Mouse (Mus musculus): ENCODE results near the gene Ccdc27. TPM values are rescaled to one million over a fixed set of nuclear protein-coding genes. Genes with fewer than 3 reads are reported as not detected.

The Ccdc27 gene
- total RNA-seq, 1 experiment: not detected

DNA sequence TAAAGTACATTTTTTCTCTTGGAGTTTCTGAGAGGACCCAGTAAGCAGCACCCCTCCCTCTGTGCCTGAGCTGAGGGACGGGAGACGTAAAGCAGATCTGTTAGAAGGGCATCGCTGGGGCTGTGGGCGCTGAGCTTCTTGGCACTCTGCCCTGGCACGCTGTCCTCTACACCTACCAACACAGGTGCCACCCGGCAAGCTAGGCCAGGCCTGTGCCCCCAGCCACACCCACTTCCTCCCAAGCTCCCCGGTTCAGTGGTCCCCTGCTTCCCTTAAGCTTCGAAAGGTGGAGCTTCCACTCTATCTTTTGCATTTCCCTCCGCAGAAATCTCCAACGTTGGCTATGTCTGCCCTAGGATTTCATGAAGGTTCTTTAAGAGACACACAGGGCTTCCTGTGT is 63.2 kb downstream of the Ccdc27 start:
- Histone ChIP-seq H3K27ac (ENCODE audit: insufficient read depth, low read depth, low read length, poor library complexity, severe bottlenecking) (no peak overlapping the region), H3K9me3 (ENCODE audit: control insufficient read depth, insufficient read depth, low read depth, low read length) (no peaks in the 10 kb centered on the region), H3K4me3 (ENCODE audit: insufficient read depth in 1 of 2, low read depth in 1 of 2, low read length in 2 of 2, poor library complexity in 1 of 2, severe bottlenecking in 1 of 2) (no peak overlapping the region), H3K4me1 (ENCODE audit: control insufficient read depth in 2 of 2, insufficient read depth in 2 of 2, low read length in 2 of 2, poor library complexity in 1 of 2) (no peaks in the 10 kb centered on the region), H3K36me3 (ENCODE audit: control insufficient read depth, insufficient read depth, low read length, poor library complexity, severe bottlenecking) (peaks cover 18% of the 10 kb centered on the region), H3K9ac (ENCODE audit: insufficient read depth, low read depth, low read length, poor library complexity, severe bottlenecking) (no peak overlapping the region)
- TF ChIP-seq ZNF384 (IDR thresholded peaks at IDR 0.05; ENCODE audit: low read depth, low read length) (no peak), MAFK (IDR thresholded peaks at IDR 0.05; ENCODE audit: insufficient read depth, low read depth, low read length) (no peak), ZC3H11A (IDR thresholded peaks at IDR 0.05; ENCODE audit: borderline replicate concordance, low read depth, low read length) (no peak), CHD2 (IDR thresholded peaks at IDR 0.05; ENCODE audit: low read depth, low read length) (no peak), HCFC1 (IDR thresholded peaks at IDR 0.05; ENCODE audit: borderline replicate concordance, insufficient read depth, low read length) (no peak)
- in situ Hi-C loops (cut with MboI; ENCODE audit: low sequenced_read_pairs in 2 of 2, unreplicated experiment in 2 of 2): no loop called here
- DNase-seq (ENCODE audit: low read depth, low spot score): no peak

Other genes starting within 250 kb of the Ccdc27 start
- 57.5 and 71.4 TPM in 2 replicates for gene A430005L14Rik, start 85.4 kb downstream of the Ccdc27 start, total RNA-seq (2012; rRNA removed)
- gene Dffb, start 67.6 kb downstream of the Ccdc27 start, total RNA-seq (2012; rRNA removed): 14.4 and 15.1 TPM in 2 replicates
- gene Cep104, start 67.5 kb downstream of the Ccdc27 start, total RNA-seq (2012; rRNA removed): 15.0 and 16.1 TPM in 2 replicates
- 32.9 and 35.8 TPM in 2 replicates for gene Lrrc47, start 30.9 kb downstream of the Ccdc27 start, total RNA-seq (2012; rRNA removed)
- 2.9 and 3.0 TPM in 2 replicates for gene Smim1, start 16.4 kb downstream of the Ccdc27 start, total RNA-seq (2012; rRNA removed)
- gene Trp73, start 97.5 kb upstream of the Ccdc27 start, total RNA-seq (2012; rRNA removed): 2.6 and 4.5 TPM in 2 replicates
- gene Wrap73, start 99.7 kb upstream of the Ccdc27 start, total RNA-seq (2012; rRNA removed): 24.9 and 29.0 TPM in 2 replicates
- 64.5 and 68.1 TPM in 2 replicates for gene Tprgl, start 118.0 kb upstream of the Ccdc27 start, total RNA-seq (2012; rRNA removed)
- gene Megf6, start 128.1 kb upstream of the Ccdc27 start, total RNA-seq (2012; rRNA removed): 5.6 and 12.7 TPM in 2 replicates

All from ES-E14 (cell line).